Mouse (Mus musculus): ENCODE data around the gene Timm50. TPM values are rescaled to one million over a fixed set of nuclear protein-coding genes. Genes with fewer than 3 reads are reported as not detected.

Timm50 gene
- polyA plus RNA-seq, 1 experiment from 2014 or later = 149 TPM

DNA sequence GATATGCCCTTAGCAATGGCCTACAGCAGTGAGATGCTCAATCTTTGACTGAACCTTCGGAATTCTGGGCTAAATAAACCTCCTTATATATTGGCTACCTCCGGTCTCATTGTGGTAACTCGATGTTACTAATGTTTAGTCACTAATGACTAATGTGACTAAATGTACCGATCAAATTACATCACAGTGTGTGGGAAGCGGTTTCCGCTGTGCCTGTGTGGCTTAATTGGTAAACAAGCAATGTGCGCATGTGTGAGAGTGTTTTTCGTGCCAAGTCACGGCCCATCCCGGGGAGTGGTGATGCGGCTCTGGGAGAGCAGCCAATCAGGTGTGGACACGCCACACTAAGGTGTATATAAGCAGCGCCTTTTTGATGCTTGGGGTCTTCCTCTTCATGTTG, 46.5 kb downstream of the Timm50 start:
- 83% methylated on average over 13 of the region's 13 CpGs for WGBS
- ATAC-seq (replicated peaks) = no peak
- no peaks in the 10 kb centered on the region for H3K9me3 ChIP-seq
- no peak overlapping the region for H3K27ac ChIP-seq (replicated peaks)
- no peak overlapping the region for H3K4me2 ChIP-seq (replicated peaks)
- peaks cover 15% of the 10 kb centered on the region for H3K4me1 ChIP-seq
- no peak overlapping the region for H3K9ac ChIP-seq (replicated peaks)
- no peaks in the 10 kb centered on the region for H3K27me3 ChIP-seq
- no peak overlapping the region for H3K4me3 ChIP-seq
- peaks cover 5% of the 10 kb centered on the region; the same call in 1 of the 2 replicates for H3K36me3 ChIP-seq

GRCm38 (mm10) chr7:28263786-28264185, 48.1 kb downstream of the Timm50 start:
- Histone ChIP-seq H3K4me1 (peaks cover 4% of the 10 kb centered on the region), H3K27me3 (no peaks in the 10 kb centered on the region), H3K9me3 (no peaks in the 10 kb centered on the region), H3K27ac (replicated peaks) (no peak overlapping the region), H3K4me3 (no peak overlapping the region), H3K36me3 (no peaks in the 10 kb centered on the region), H3K9ac (replicated peaks) (no peak overlapping the region), H3K4me2 (replicated peaks) (no peak overlapping the region)
- ATAC-seq (replicated peaks) = no peak
- WGBS = 5% methylated on average over 15 of the region's 15 CpGs

DNA sequence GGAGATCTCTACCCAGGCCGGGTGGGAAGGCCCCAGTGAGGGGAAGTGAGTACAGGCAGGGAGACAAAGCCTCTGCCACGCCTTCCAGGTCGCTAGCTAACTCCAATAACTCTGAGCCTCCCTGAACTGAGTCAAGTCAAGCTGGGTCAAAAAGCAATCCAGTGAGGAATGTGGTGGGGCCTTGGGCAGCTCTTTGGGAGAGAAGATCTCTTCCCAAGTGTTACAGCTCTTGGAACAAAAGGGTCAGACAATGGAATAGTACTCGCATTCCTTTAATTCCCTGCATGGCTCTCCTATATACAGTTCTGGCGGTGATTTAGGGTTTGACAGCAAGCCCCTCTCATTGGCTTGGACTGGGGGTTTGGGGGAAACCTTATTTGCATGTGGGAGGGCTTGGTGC, 49.0 kb downstream of the Timm50 start:
- no peak for ATAC-seq (replicated peaks)
- Histone ChIP-seq H3K9me3 (no peaks in the 10 kb centered on the region), H3K4me1 (no peaks in the 10 kb centered on the region), H3K4me3 (no peak overlapping the region), H3K4me2 (replicated peaks) (no peak overlapping the region), H3K9ac (replicated peaks) (no peak overlapping the region), H3K27me3 (no peaks in the 10 kb centered on the region), H3K27ac (replicated peaks) (no peak overlapping the region), H3K36me3 (no peaks in the 10 kb centered on the region)
- WGBS = 41% methylated on average over 5 of the region's 5 CpGs

Other genes with a start within 250 kb of the Timm50 start
- 0.06 and 0.10 TPM in 2 replicates for gene Fcgbp, start 240.8 kb downstream of the Timm50 start, polyA plus RNA-seq (2015; fragmentation: Nextera tagmentation; extraction: Ambion mirVana)
- 0.08 and 0.11 TPM in 2 replicates for gene 9530053A07Rik, start 182.6 kb downstream of the Timm50 start, polyA plus RNA-seq (2015; fragmentation: Nextera tagmentation; extraction: Ambion mirVana)
- 97.0 and 109 TPM in 2 replicates for gene Fbl, start 142.4 kb downstream of the Timm50 start, polyA plus RNA-seq (2015; fragmentation: Nextera tagmentation; extraction: Ambion mirVana)
- gene Dyrk1b, start 132.6 kb downstream of the Timm50 start, polyA plus RNA-seq (2015; fragmentation: Nextera tagmentation; extraction: Ambion mirVana) = 18.1 and 18.6 TPM in 2 replicates
- 5.4 and 16.7 TPM in 2 replicates for gene Eid2, start 44.2 kb downstream of the Timm50 start, polyA plus RNA-seq (2015; fragmentation: Nextera tagmentation; extraction: Ambion mirVana)
- 41.3 and 44.9 TPM in 2 replicates for gene Eid2b, start 34.3 kb downstream of the Timm50 start, polyA plus RNA-seq (2015; fragmentation: Nextera tagmentation; extraction: Ambion mirVana)
- gene Selenov, start 20.9 kb downstream of the Timm50 start, polyA plus RNA-seq (2015; fragmentation: Nextera tagmentation; extraction: Ambion mirVana) = 0.24 and 0.31 TPM in 2 replicates
- 15.4 and 16.7 TPM in 2 replicates for gene Dll3, start 9.8 kb downstream of the Timm50 start, polyA plus RNA-seq (2015; fragmentation: Nextera tagmentation; extraction: Ambion mirVana)
- 104 and 107 TPM in 2 replicates for gene Supt5, start 26.7 kb upstream of the Timm50 start, polyA plus RNA-seq (2015; fragmentation: Nextera tagmentation; extraction: Ambion mirVana)
- gene Rps16, start 38.6 kb upstream of the Timm50 start, polyA plus RNA-seq (2015; fragmentation: Nextera tagmentation; extraction: Ambion mirVana) = 514 and 544 TPM in 2 replicates
- 42.8 and 47.8 TPM in 2 replicates for gene Plekhg2, start 60.5 kb upstream of the Timm50 start, polyA plus RNA-seq (2015; fragmentation: Nextera tagmentation; extraction: Ambion mirVana)
- gene Zfp36, start 68.2 kb upstream of the Timm50 start, polyA plus RNA-seq (2015; fragmentation: Nextera tagmentation; extraction: Ambion mirVana) = 5.6 and 5.7 TPM in 2 replicates
- gene Med29, start 80.6 kb upstream of the Timm50 start, polyA plus RNA-seq (2015; fragmentation: Nextera tagmentation; extraction: Ambion mirVana) = 44.6 and 46.9 TPM in 2 replicates
- gene Paf1, start 80.9 kb upstream of the Timm50 start, polyA plus RNA-seq (2015; fragmentation: Nextera tagmentation; extraction: Ambion mirVana) = 98.0 and 106 TPM in 2 replicates
- 4.0 and 4.7 TPM in 2 replicates for gene Gmfg, start 125.4 kb upstream of the Timm50 start, polyA plus RNA-seq (2015; fragmentation: Nextera tagmentation; extraction: Ambion mirVana)
- 10.9 and 13.0 TPM in 2 replicates for gene Lrfn1, start 139.9 kb upstream of the Timm50 start, polyA plus RNA-seq (2015; fragmentation: Nextera tagmentation; extraction: Ambion mirVana)
- gene Ifnl2, start 198.4 kb upstream of the Timm50 start, polyA plus RNA-seq (2015; fragmentation: Nextera tagmentation; extraction: Ambion mirVana) = not detected in 2 replicates
- gene Ifnl3, start 210.8 kb upstream of the Timm50 start, polyA plus RNA-seq (2015; fragmentation: Nextera tagmentation; extraction: Ambion mirVana) = not detected in 2 replicates
- not detected in 2 replicates for gene Sycn, start 228.8 kb upstream of the Timm50 start, polyA plus RNA-seq (2015; fragmentation: Nextera tagmentation; extraction: Ambion mirVana)
- not detected in 2 replicates for gene Nccrp1, start 235.2 kb upstream of the Timm50 start, polyA plus RNA-seq (2015; fragmentation: Nextera tagmentation; extraction: Ambion mirVana)

Measured in forebrain, embryonic 15.5 days (tissue).